7 mouse cellular contexts compared by ENCODE assay signal in the genomic region with DNA sequence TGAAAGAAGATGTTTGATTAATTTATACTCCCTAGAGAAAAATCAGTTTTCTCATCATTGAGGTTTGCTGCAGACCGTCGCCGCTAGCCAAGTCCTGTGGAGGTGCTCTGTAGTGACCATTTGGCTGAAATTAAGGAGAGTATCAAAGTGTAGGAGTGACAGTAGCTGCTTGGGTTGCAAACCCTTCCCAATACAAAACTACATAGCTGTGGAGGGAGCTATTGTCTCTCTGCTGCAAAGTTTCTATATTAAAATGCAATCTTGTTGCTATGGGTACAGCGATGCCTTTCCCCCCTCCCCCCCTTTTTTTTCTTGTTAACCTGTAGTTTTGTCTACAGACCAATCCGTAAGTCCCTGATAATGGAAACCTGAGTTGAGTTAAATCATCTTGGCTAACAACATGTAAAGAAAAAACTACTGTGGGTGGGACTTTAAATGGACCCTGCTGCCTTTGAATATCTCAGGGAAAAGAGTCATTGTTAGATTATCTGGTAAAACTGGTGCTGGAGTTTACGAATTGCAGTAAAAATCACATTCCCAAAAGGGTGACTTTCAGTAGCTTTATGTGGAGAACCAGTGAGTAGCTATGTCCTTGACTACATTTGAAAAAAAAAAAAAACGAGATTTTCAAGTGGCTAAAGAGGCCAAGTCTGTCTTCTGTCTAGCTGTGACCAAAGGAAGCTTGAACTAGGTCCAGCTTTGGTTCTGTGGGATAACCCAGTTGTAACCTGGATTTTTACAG. TPM values are rescaled to one million over a fixed set of nuclear protein-coding genes. Genes with fewer than 3 reads are reported as not detected.
DNase-seq lines count a peak whose midpoint lies in the region; ATAC-seq and TF ChIP-seq lines count a peak whose summit lies in the region.

No protein-coding gene starts in this region.

- no peak for TF ChIP-seq CTCF in testis, adult 2 months (IDR thresholded peaks at IDR 0.05; ENCODE audit: control insufficient read depth, insufficient read depth, insufficient replicate concordance, low read depth, low read length)

- H3K4me2 ChIP-seq in embryonic facial prominence, embryonic 13.5 days: peak overlapping the region; percentile 77
- peak overlapping the region; percentile 65 for H3K4me2 ChIP-seq in limb, embryonic 12.5 days
- peak overlapping the region; percentile 84 for H3K4me2 ChIP-seq in stomach, embryonic 14.5 days (replicated peaks; ENCODE audit: low read depth, low read length)

- TF ChIP-seq POLR2A in testis, adult 2 months (IDR thresholded peaks at IDR 0.05; ENCODE audit: control insufficient read depth, low read depth, low read length): no peak

- DNase-seq in testis, postnatal 14 days (ENCODE audit: low spot score): no peak
- no peak for DNase-seq in c-Kit-positive CD71-positive TER-119-positive erythroid progenitor cells, embryonic 14.5 days (ENCODE audit: low spot score)
- no peak for DNase-seq in right cerebral cortex, postnatal 10 days (ENCODE audit: low spot score in 2 of 2)

- no peaks in the 10 kb centered on the region for H3K9me3 ChIP-seq in embryonic facial prominence, embryonic 13.5 days
- H3K9me3 ChIP-seq in limb, embryonic 12.5 days: 0 out of 2 replicates have a peak, but pooled peaks cover 3% of the 10 kb centered on the region
- H3K9me3 ChIP-seq in stomach, embryonic 14.5 days (ENCODE audit: control insufficient read depth, low read depth, low read length): peaks cover under 1% of the 10 kb centered on the region; the same call in 1 of the 2 replicates

- no peak overlapping the region for H3K4me3 ChIP-seq in testis, adult 2 months (ENCODE audit: control insufficient read depth, low read depth, low read length)
- peak overlapping the region; percentile 82 for H3K4me3 ChIP-seq in embryonic facial prominence, embryonic 13.5 days
- peak overlapping the region; percentile 78 for H3K4me3 ChIP-seq in limb, embryonic 12.5 days (replicated peaks)
- H3K4me3 ChIP-seq in stomach, embryonic 14.5 days (ENCODE audit: low read depth, low read length): peak overlapping the region; percentile 87

- WGBS in embryonic facial prominence, embryonic 13.5 days: 7% methylated on average over 7 of the region's 7 CpGs
- WGBS in limb, embryonic 12.5 days: 5% methylated on average over 7 of the region's 7 CpGs
- 5% methylated on average over 7 of the region's 7 CpGs for WGBS in stomach, embryonic 14.5 days

- no peak for ATAC-seq in embryonic facial prominence, embryonic 13.5 days (ENCODE audit: insufficient number of reproducible peaks, insufficient read depth, low FRiP score, low TSS enrichment, low read depth)
- no peak for ATAC-seq in limb, embryonic 12.5 days (ENCODE audit: insufficient number of reproducible peaks, insufficient read depth, low FRiP score, low TSS enrichment, low read depth)
- ATAC-seq in stomach, embryonic 14.5 days (ENCODE audit: insufficient number of reproducible peaks, insufficient read depth, low FRiP score, low read depth): no peak

- H3K4me1 ChIP-seq in testis, adult 2 months (ENCODE audit: control insufficient read depth, insufficient read depth, low read length): peaks cover 13% of the 10 kb centered on the region
- peaks cover 54% of the 10 kb centered on the region for H3K4me1 ChIP-seq in embryonic facial prominence, embryonic 13.5 days
- H3K4me1 ChIP-seq in limb, embryonic 12.5 days (replicated peaks): peaks cover 49% of the 10 kb centered on the region
- H3K4me1 ChIP-seq in stomach, embryonic 14.5 days (ENCODE audit: control insufficient read depth, insufficient read depth, low read length): peaks cover 24% of the 10 kb centered on the region

- H3K9ac ChIP-seq in embryonic facial prominence, embryonic 13.5 days: peak overlapping the region; percentile 72
- peak overlapping the region; percentile 50 for H3K9ac ChIP-seq in limb, embryonic 12.5 days (replicated peaks)
- peak overlapping the region; percentile 96 for H3K9ac ChIP-seq in stomach, embryonic 14.5 days (replicated peaks; ENCODE audit: low read depth, low read length)

- H3K36me3 ChIP-seq in testis, adult 2 months (ENCODE audit: control insufficient read depth, insufficient read depth, low read length): no peaks in the 10 kb centered on the region
- H3K36me3 ChIP-seq in embryonic facial prominence, embryonic 13.5 days: no peaks in the 10 kb centered on the region
- 0 out of 2 replicates have a peak, but pooled peaks cover 7% of the 10 kb centered on the region for H3K36me3 ChIP-seq in limb, embryonic 12.5 days
- H3K36me3 ChIP-seq in stomach, embryonic 14.5 days (ENCODE audit: control insufficient read depth, insufficient read depth, low read length): peaks cover 4% of the 10 kb centered on the region; the same call in 1 of the 2 replicates

- H3K27ac ChIP-seq in testis, adult 2 months (ENCODE audit: control insufficient read depth, insufficient read depth, low read depth, low read length): peak overlapping the region; percentile 63
- H3K27ac ChIP-seq in embryonic facial prominence, embryonic 13.5 days: peak overlapping the region; percentile 84
- peak overlapping the region; percentile 90 for H3K27ac ChIP-seq in limb, embryonic 12.5 days
- peak overlapping the region; percentile 93 for H3K27ac ChIP-seq in stomach, embryonic 14.5 days (ENCODE audit: low read length)

- H3K27me3 ChIP-seq in testis, adult 2 months (ENCODE audit: control insufficient read depth, insufficient read depth, low read length): no peaks in the 10 kb centered on the region; the same call in 1 of the 2 replicates
- no peaks in the 10 kb centered on the region for H3K27me3 ChIP-seq in embryonic facial prominence, embryonic 13.5 days
- H3K27me3 ChIP-seq in limb, embryonic 12.5 days: no peaks in the 10 kb centered on the region
- H3K27me3 ChIP-seq in stomach, embryonic 14.5 days (ENCODE audit: control insufficient read depth, insufficient read depth, low read length): no peaks in the 10 kb centered on the region

RNA-seq across cellular contexts. Expression of a gene that starts 2.1 kb away (rescaled TPM):
- polyA plus RNA-seq in testis, adult 2 months (2012; rRNA removed): 4.9 and 5.8 TPM in 2 replicates
- polyA plus RNA-seq in embryonic facial prominence, embryonic 13.5 days (2015; fragmentation: Nextera tagmentation; extraction: Ambion mirVana): 58.2 and 58.3 TPM in 2 replicates
- 37.2 and 37.8 TPM in 2 replicates for polyA plus RNA-seq in limb, embryonic 12.5 days (2016; fragmentation: Nextera tagmentation; extraction: Ambion mirVana)
- 106 and 115 TPM in 2 replicates for polyA plus RNA-seq in stomach, embryonic 14.5 days (2014; fragmentation: Nextera tagmentation; extraction: Ambion mirVana)
